Mouse (Mus musculus): Measurements from ENCODE around the gene Slc7a1.

Gene Slc7a1

GRCm38 (mm10) chr5:148399660-148400443, at the start of gene Slc7a1:
TSS of gene Slc7a1 (minus strand) at chr5:148399904.
- peak; percentile 86 for DNase-seq (ENCODE audit: low read depth, low spot score)

- no peak for DNase-seq (ENCODE audit: low read depth, low spot score)
Measured at GRCm38 (mm10) chr5:148444974-148445373, 45.3 kb upstream of the Slc7a1 start.

- DNase-seq (ENCODE audit: low read depth, low spot score), result no peak
Measured at GRCm38 (mm10) chr5:148443734-148444133, 44.0 kb upstream of the Slc7a1 start.

GRCm38 (mm10) chr5:148435660-148436059, 36.0 kb upstream of the Slc7a1 start:
- no peak for DNase-seq (ENCODE audit: low read depth, low spot score)

- DNase-seq (ENCODE audit: low read depth, low spot score), result no peak
Measured at GRCm38 (mm10) chr5:148432121-148432520, 32.4 kb upstream of the Slc7a1 start.

GRCm38 (mm10) chr5:148428846-148429245, 29.1 kb upstream of the Slc7a1 start:
- DNase-seq (ENCODE audit: low read depth, low spot score), result no peak

GRCm38 (mm10) chr5:148425136-148425535, 25.4 kb upstream of the Slc7a1 start:
- no peak for DNase-seq (ENCODE audit: low read depth, low spot score)

GRCm38 (mm10) chr5:148421326-148421725, 21.6 kb upstream of the Slc7a1 start:
- DNase-seq (ENCODE audit: low read depth, low spot score), result no peak

GRCm38 (mm10) chr5:148419112-148419526, 19.4 kb upstream of the Slc7a1 start:
- DNase-seq (ENCODE audit: low read depth, low spot score), result no peak

- no peak for DNase-seq (ENCODE audit: low read depth, low spot score)
Measured at GRCm38 (mm10) chr5:148418436-148418835, 18.7 kb upstream of the Slc7a1 start.

GRCm38 (mm10) chr5:148417756-148418155, 18.1 kb upstream of the Slc7a1 start:
- no peak for DNase-seq (ENCODE audit: low read depth, low spot score)

GRCm38 (mm10) chr5:148416461-148416860, 16.8 kb upstream of the Slc7a1 start:
- DNase-seq (ENCODE audit: low read depth, low spot score), result no peak

- no peak for DNase-seq (ENCODE audit: low read depth, low spot score)
Measured at GRCm38 (mm10) chr5:148414233-148414632, 14.5 kb upstream of the Slc7a1 start.

GRCm38 (mm10) chr5:148412504-148412903, 12.8 kb upstream of the Slc7a1 start:
- no peak for DNase-seq (ENCODE audit: low read depth, low spot score)

GRCm38 (mm10) chr5:148409465-148409864, 9.8 kb upstream of the Slc7a1 start:
- DNase-seq (ENCODE audit: low read depth, low spot score), result no peak

- no peak for DNase-seq (ENCODE audit: low read depth, low spot score)
Measured at GRCm38 (mm10) chr5:148406913-148407312, 7.2 kb upstream of the Slc7a1 start.

- DNase-seq (ENCODE audit: low read depth, low spot score), result no peak
Measured at GRCm38 (mm10) chr5:148404548-148404947, 4.8 kb upstream of the Slc7a1 start.

- DNase-seq (ENCODE audit: low read depth, low spot score), result no peak
Measured at GRCm38 (mm10) chr5:148402641-148403040, 2.9 kb upstream of the Slc7a1 start.

- DNase-seq (ENCODE audit: low read depth, low spot score), result peak; percentile 35
Measured at GRCm38 (mm10) chr5:148398766-148399659, 691 bp downstream of the Slc7a1 start.

GRCm38 (mm10) chr5:148398451-148398765, 1.3 kb downstream of the Slc7a1 start:
- no peak for DNase-seq (ENCODE audit: low read depth, low spot score)

- no peak for DNase-seq (ENCODE audit: low read depth, low spot score)
Measured at GRCm38 (mm10) chr5:148397911-148398310, 1.8 kb downstream of the Slc7a1 start.

GRCm38 (mm10) chr5:148397418-148397817, 2.3 kb downstream of the Slc7a1 start:
- no peak for DNase-seq (ENCODE audit: low read depth, low spot score)

GRCm38 (mm10) chr5:148393316-148393715, 6.4 kb downstream of the Slc7a1 start:
- DNase-seq (ENCODE audit: low read depth, low spot score), result no peak

Measured in c-Kit-negative CD71-positive TER-119-positive erythroid progenitor cells, embryonic 14.5 days (primary cell).